Mouse (Mus musculus): ENCODE results near the gene Kdelc1. TPM values are rescaled to one million over a fixed set of nuclear protein-coding genes. Genes with fewer than 3 reads are reported as not detected.

The Kdelc1 gene
- polyA plus RNA-seq, 1 experiment from 2014 or later, result 63.6 TPM

- H3K27ac ChIP-seq (replicated peaks; ENCODE audit: low read depth, low read length), result peak overlapping the region; percentile 82; the same call in 1 of the 2 replicates
- H3K9me3 ChIP-seq (ENCODE audit: control insufficient read depth, low read length), result no peaks in the 10 kb centered on the region
Measured at GRCm38 (mm10) chr1:44102939-44103338, 15.7 kb downstream of the Kdelc1 start.

GRCm38 (mm10) chr1:44102259-44102717 is 16.3 kb downstream of the Kdelc1 start, which contains the start of gene Tex30:
Tex30 (minus strand) TSS chr1:44102441.
- DNase-seq (ENCODE audit: low spot score) (peak; percentile 99), ATAC-seq (ENCODE audit: low read depth) (peak; percentile 98)
- Histone ChIP-seq H3K4me3 (ENCODE audit: low read depth, low read length) (peak within 1 kb of the TSS; percentile 90), H3K36me3 (ENCODE audit: control insufficient read depth, insufficient read depth, low read length) (peaks cover 24% of the 10 kb centered on the region), H3K27me3 (replicated peaks; ENCODE audit: control insufficient read depth, insufficient read depth, low read length) (no peaks in the 10 kb centered on the region), H3K4me2 (ENCODE audit: low read depth, low read length) (peak within 1 kb of the TSS; percentile 75), H3K4me1 (ENCODE audit: control insufficient read depth, insufficient read depth, low read length) (peaks cover 5% of the 10 kb centered on the region), H3K9me3 (ENCODE audit: control insufficient read depth, low read length) (no peaks in the 10 kb centered on the region), H3K27ac (replicated peaks; ENCODE audit: low read depth, low read length) (peak within 1 kb of the TSS; percentile 82), H3K9ac (ENCODE audit: low read depth, low read length) (peak within 1 kb of the TSS; percentile 87)
- under 1% methylated on average over 45 of the region's 55 CpGs for WGBS

More at GRCm38 (mm10) chr1:44102939-44103338, 15.7 kb downstream of the Kdelc1 start:
- Histone ChIP-seq H3K4me3 (ENCODE audit: low read depth, low read length) (peak overlapping the region; percentile 90), H3K27me3 (replicated peaks; ENCODE audit: control insufficient read depth, insufficient read depth, low read length) (no peaks in the 10 kb centered on the region), H3K9ac (ENCODE audit: low read depth, low read length) (peak overlapping the region; percentile 66; the same call in 1 of the 2 replicates), H3K4me2 (ENCODE audit: low read depth, low read length) (peak overlapping the region; percentile 75), H3K4me1 (ENCODE audit: control insufficient read depth, insufficient read depth, low read length) (peaks cover 5% of the 10 kb centered on the region), H3K36me3 (ENCODE audit: control insufficient read depth, insufficient read depth, low read length) (peaks cover 27% of the 10 kb centered on the region)
- DNase-seq (ENCODE audit: low spot score), result no peak
- no peak for ATAC-seq (ENCODE audit: low read depth)
- 12% methylated on average over 5 of the region's 5 CpGs for WGBS

GRCm38 (mm10) chr1:44101448-44102225 is 17.0 kb downstream of the Kdelc1 start:
- Histone ChIP-seq H3K4me1 (ENCODE audit: control insufficient read depth, insufficient read depth, low read length) (peaks cover 5% of the 10 kb centered on the region), H3K4me3 (ENCODE audit: low read depth, low read length) (peak overlapping the region; percentile 90), H3K27me3 (replicated peaks; ENCODE audit: control insufficient read depth, insufficient read depth, low read length) (no peaks in the 10 kb centered on the region), H3K27ac (replicated peaks; ENCODE audit: low read depth, low read length) (peak overlapping the region; percentile 82), H3K9me3 (ENCODE audit: control insufficient read depth, low read length) (no peaks in the 10 kb centered on the region), H3K9ac (ENCODE audit: low read depth, low read length) (peak overlapping the region; percentile 87), H3K4me2 (ENCODE audit: low read depth, low read length) (peak overlapping the region; percentile 75), H3K36me3 (ENCODE audit: control insufficient read depth, insufficient read depth, low read length) (peaks cover 21% of the 10 kb centered on the region)
- under 1% methylated on average over 48 of the region's 55 CpGs for WGBS
- peak; percentile 57 for DNase-seq (ENCODE audit: low spot score)
- ATAC-seq (ENCODE audit: low read depth), result peak; percentile 72

GRCm38 (mm10) chr1:44064625-44065024 is 54.0 kb downstream of the Kdelc1 start:
- H3K27ac ChIP-seq (replicated peaks; ENCODE audit: low read depth, low read length), result no peak overlapping the region
- no peaks in the 10 kb centered on the region for H3K27me3 ChIP-seq (replicated peaks; ENCODE audit: control insufficient read depth, insufficient read depth, low read length)
- no peaks in the 10 kb centered on the region for H3K9me3 ChIP-seq (ENCODE audit: control insufficient read depth, low read length)
- no peak overlapping the region for H3K4me3 ChIP-seq (ENCODE audit: low read depth, low read length)
- H3K9ac ChIP-seq (ENCODE audit: low read depth, low read length), result no peak overlapping the region
- no peak overlapping the region for H3K4me2 ChIP-seq (ENCODE audit: low read depth, low read length)
- 0% methylated on average over 1 of the region's 1 CpGs for WGBS
- ATAC-seq (ENCODE audit: low read depth) (no peak), DNase-seq (ENCODE audit: low spot score) (peak; percentile 47)
- H3K4me1 ChIP-seq (ENCODE audit: control insufficient read depth, insufficient read depth, low read length), result no peaks in the 10 kb centered on the region
- H3K36me3 ChIP-seq (ENCODE audit: control insufficient read depth, insufficient read depth, low read length), result no peaks in the 10 kb centered on the region

DNA sequence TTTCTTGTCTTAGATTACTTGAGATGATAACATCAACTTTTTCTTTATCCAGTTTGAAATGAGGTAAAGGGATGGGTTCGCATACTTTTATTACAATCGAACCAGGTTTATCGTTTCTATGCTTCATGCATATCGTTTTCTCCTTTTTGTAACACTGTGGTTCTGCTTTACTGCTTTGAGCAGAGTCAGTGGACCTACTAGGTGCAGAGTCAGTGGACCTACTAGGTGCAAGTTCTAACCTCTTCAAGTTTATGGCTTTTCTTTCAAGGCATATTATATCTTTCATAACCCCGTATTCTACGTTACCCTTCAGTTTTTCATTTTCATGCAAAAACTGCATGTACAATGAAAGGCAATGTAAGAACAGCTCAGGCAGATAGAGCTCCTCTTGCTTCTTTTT is 55.2 kb downstream of the Kdelc1 start:
- no peaks in the 10 kb centered on the region for H3K27me3 ChIP-seq (replicated peaks; ENCODE audit: control insufficient read depth, insufficient read depth, low read length)
- no peaks in the 10 kb centered on the region for H3K36me3 ChIP-seq (ENCODE audit: control insufficient read depth, insufficient read depth, low read length)
- ATAC-seq (ENCODE audit: low read depth) (no peak), DNase-seq (ENCODE audit: low spot score) (no peak)
- WGBS, result 93% methylated on average over 6 of the region's 6 CpGs
- no peaks in the 10 kb centered on the region for H3K9me3 ChIP-seq (ENCODE audit: control insufficient read depth, low read length)
- no peak overlapping the region for H3K4me3 ChIP-seq (ENCODE audit: low read depth, low read length)
- no peak overlapping the region for H3K27ac ChIP-seq (replicated peaks; ENCODE audit: low read depth, low read length)
- no peak overlapping the region for H3K9ac ChIP-seq (ENCODE audit: low read depth, low read length)
- no peaks in the 10 kb centered on the region for H3K4me1 ChIP-seq (ENCODE audit: control insufficient read depth, insufficient read depth, low read length)
- no peak overlapping the region for H3K4me2 ChIP-seq (ENCODE audit: low read depth, low read length)

- H3K4me2 ChIP-seq (ENCODE audit: low read depth, low read length), result no peak within 1 kb of the TSS
- 90% methylated on average over 2 of the region's 2 CpGs for WGBS
Measured at GRCm38 (mm10) chr1:44061836-44062235, 56.8 kb downstream of the Kdelc1 start, which contains the start of gene Gm8251. Gm8251 (minus strand) TSS chr1:44061936.

GRCm38 (mm10) chr1:44057805-44058204 is 60.8 kb downstream of the Kdelc1 start:
- Histone ChIP-seq H3K27me3 (replicated peaks; ENCODE audit: control insufficient read depth, insufficient read depth, low read length) (no peaks in the 10 kb centered on the region), H3K4me1 (ENCODE audit: control insufficient read depth, insufficient read depth, low read length) (no peaks in the 10 kb centered on the region), H3K36me3 (ENCODE audit: control insufficient read depth, insufficient read depth, low read length) (no peaks in the 10 kb centered on the region), H3K9ac (ENCODE audit: low read depth, low read length) (no peak overlapping the region), H3K27ac (replicated peaks; ENCODE audit: low read depth, low read length) (no peak overlapping the region), H3K4me3 (ENCODE audit: low read depth, low read length) (no peak overlapping the region), H3K4me2 (ENCODE audit: low read depth, low read length) (no peak overlapping the region), H3K9me3 (ENCODE audit: control insufficient read depth, low read length) (no peaks in the 10 kb centered on the region)
- DNase-seq (ENCODE audit: low spot score) (no peak), ATAC-seq (ENCODE audit: low read depth) (no peak)
- whole genome bisulfite sequencing, result 59% methylated on average over 3 of the region's 3 CpGs

More at GRCm38 (mm10) chr1:44061836-44062235, 56.8 kb downstream of the Kdelc1 start, which contains the start of gene Gm8251:
- no peaks in the 10 kb centered on the region for H3K4me1 ChIP-seq (ENCODE audit: control insufficient read depth, insufficient read depth, low read length)
- H3K9me3 ChIP-seq (ENCODE audit: control insufficient read depth, low read length), result no peaks in the 10 kb centered on the region
- H3K9ac ChIP-seq (ENCODE audit: low read depth, low read length), result no peak within 1 kb of the TSS
- H3K27me3 ChIP-seq (replicated peaks; ENCODE audit: control insufficient read depth, insufficient read depth, low read length), result no peaks in the 10 kb centered on the region
- H3K36me3 ChIP-seq (ENCODE audit: control insufficient read depth, insufficient read depth, low read length), result no peaks in the 10 kb centered on the region
- DNase-seq (ENCODE audit: low spot score) (no peak), ATAC-seq (ENCODE audit: low read depth) (no peak)
- H3K4me3 ChIP-seq (ENCODE audit: low read depth, low read length), result no peak within 1 kb of the TSS
- no peak within 1 kb of the TSS for H3K27ac ChIP-seq (replicated peaks; ENCODE audit: low read depth, low read length)
